Mouse (Mus musculus) layer of hippocampus, adult 6 months (tissue): Measurements from ENCODE around the gene Il24. TPM values are rescaled to one million over a fixed set of nuclear protein-coding genes. Genes with fewer than 3 reads are reported as not detected.

ENCODE experiments used
- long read RNA-seq, 2 experiments: library from polyadenylated mRNA; unstranded; transcript quantifications; one replicate each; pipeline ENCODE4 v2.0.0; 2019 to 2020
- polyA plus RNA-seq: library from polyadenylated mRNA; unstranded; fragments of <200 nt; fragmentation: Nextera tagmentation; gene quantifications from 2 replicates; pipeline ENCODE4 v1.2.3, GENCODE M21; 2021

Gene Il24
- polyA plus RNA-seq = not detected in 2 replicates
- long read RNA-seq, experiment 1 = 0 reads
- long read RNA-seq, experiment 2 = 0 reads

DNA sequence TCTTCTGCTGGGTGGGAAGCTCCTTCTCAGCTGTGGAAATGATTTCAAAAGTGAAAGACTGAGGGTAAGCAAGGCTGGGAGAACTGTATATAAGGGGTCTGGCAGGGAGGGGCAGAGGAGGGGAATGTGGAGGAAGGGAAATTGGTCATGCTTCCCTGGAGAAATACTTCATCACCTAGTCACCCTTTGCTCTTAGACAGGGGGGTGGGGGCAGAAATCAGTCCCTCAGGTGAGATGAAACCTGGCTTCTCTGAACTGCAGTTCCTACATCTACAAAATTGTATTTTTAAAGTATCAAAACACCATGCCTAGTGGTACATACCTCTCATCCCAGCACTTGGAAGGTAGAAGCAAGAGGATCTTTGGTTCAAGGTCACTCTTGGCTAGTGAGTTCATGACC is at the start of gene Il24:
TSS of gene Il24 (minus strand) at position 101 of the 400 bp plus-strand sequence.

DNA sequence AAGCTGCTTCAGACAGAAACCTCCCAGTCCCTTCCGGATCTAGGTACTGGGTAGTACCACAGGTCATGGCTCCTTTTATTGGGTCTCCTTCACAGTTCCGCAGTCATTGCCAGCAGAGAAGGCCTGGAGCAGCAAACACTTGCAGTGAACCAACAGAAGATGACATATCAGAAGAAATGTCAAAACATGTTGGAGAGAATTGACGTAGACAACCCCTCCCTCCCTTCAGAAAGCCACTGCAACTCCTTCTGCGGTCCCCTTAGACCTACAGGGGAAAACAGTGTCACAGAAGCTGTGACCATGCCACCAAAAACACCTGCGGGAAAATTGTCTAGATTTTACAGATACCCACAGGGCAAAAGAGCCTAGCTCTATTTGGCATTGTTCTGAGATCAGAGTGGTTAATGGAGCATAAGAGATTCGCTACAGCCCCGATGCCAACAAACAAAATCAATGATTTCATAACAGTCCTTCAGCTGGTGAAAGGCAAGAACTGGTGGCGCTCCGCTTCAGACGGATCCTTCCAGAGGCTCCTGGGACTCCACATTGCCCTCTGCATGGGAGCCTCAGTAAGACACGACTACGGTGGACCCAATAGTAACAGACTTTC is 24.3 kb upstream of the Il24 start, which contains the start of gene Il20:
TSS of gene Il20 (minus strand) at position 51 of the 610 bp plus-strand sequence.

DNA sequence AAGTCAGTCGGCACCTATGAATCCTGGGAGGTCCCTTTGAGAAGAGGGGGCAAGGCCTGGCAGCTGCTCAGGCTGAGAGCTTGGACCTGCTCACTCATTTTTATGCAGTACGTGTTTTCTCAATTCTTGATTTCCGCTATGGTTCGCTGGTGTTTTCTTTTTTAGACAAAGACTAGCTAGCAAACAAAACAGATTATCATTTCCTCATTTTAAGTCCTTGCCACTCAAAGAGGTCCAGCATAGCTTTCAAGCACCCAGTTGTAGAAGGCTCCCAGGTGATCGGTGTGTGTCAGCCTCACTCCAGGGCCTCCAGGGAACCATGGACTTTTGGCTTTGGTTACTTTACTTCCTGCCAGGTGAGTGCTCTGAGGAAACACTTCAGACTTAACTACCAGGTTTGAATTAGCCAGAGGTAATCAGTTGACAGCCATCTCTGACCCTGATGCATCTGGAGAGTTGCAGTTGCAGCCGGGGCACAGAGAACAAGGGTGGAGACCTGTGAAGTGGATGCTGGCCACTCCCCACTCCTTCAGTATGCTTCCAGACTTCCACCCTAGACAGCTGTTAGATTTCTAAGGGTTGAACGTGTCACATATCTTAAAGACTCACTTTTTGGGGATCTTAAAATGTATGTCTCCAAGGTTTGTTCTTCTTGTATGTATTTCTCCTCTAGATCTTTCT is 21.6 kb downstream of the Il24 start, which contains the start of gene Fcmr:
TSS of gene Fcmr (plus strand) at position 129 of the 681 bp plus-strand sequence.

Other genes with a start within 250 kb of the Il24 start
- gene C4bp, start 225.8 kb downstream of the Il24 start, polyA plus RNA-seq = 0.51 and 0.95 TPM in 2 replicates
- not detected in 2 replicates for gene Gm29427, start 171.7 kb downstream of the Il24 start, polyA plus RNA-seq
- 19.6 and 33.3 TPM in 2 replicates for gene Yod1, start 170.1 kb downstream of the Il24 start, polyA plus RNA-seq
- gene Pfkfb2, start 158.2 kb downstream of the Il24 start, polyA plus RNA-seq = 5.4 and 6.0 TPM in 2 replicates
- 0.69 and 0.93 TPM in 2 replicates for gene AA986860, start 155.5 kb downstream of the Il24 start, polyA plus RNA-seq
- not detected in 2 replicates for gene Fcamr, start 86.6 kb downstream of the Il24 start, polyA plus RNA-seq
- not detected in 2 replicates for gene Pigr, start 60.8 kb downstream of the Il24 start, polyA plus RNA-seq
- 0.34 and 1.2 TPM in 2 replicates for gene Fcmr, start 21.8 kb downstream of the Il24 start, polyA plus RNA-seq
- gene Il20, start 24.0 kb upstream of the Il24 start, polyA plus RNA-seq = not detected in 2 replicates
- not detected in 2 replicates for gene Il19, start 52.7 kb upstream of the Il24 start, polyA plus RNA-seq
- gene Il10, start 132.4 kb upstream of the Il24 start, polyA plus RNA-seq = not detected in 2 replicates
- gene Mapkapk2, start 210.4 kb upstream of the Il24 start, polyA plus RNA-seq = 3.7 and 4.3 TPM in 2 replicates